Mouse (Mus musculus) MEL (cell line): ENCODE measurements around the gene A730049H05Rik.

Experiments used
- CTCF ChIP-seq, 3 experiments: IDR thresholded peaks in 2 of 3; conservative IDR thresholded peaks in 1 of 3; 2 replicates each; pipeline ENCODE4 v1.5.1; 2011 to 2012; ENCODE audit warnings: low read length in 3 of 3, low read depth in 2 of 3, mild to moderate bottlenecking in 2 of 3, improper control_type of control experiment in 1 of 3, inconsistent platforms in 1 of 3, mixed read lengths in 1 of 3, moderate library complexity in 1 of 3; ENCODE audit not compliant: control insufficient read depth in 1 of 3, insufficient read depth in 1 of 3, poor library complexity in 1 of 3, severe bottlenecking in 1 of 3
- MAZ ChIP-seq: IDR thresholded peaks from 2 replicates; pipeline ENCODE4 v1.6.1; 2012; ENCODE audit warnings: low read depth, mild to moderate bottlenecking, inconsistent platforms, low read length, improper control_type of control experiment
- POLR2A ChIP-seq, 2 experiments: IDR thresholded peaks; 2 replicates each; pipeline ENCODE4 v1.6.1; 2011 to 2012; ENCODE audit warnings: low read length in 2 of 2, mild to moderate bottlenecking in 2 of 2, control low read depth in 1 of 2, improper control_type of control experiment in 1 of 2, low read depth in 1 of 2, moderate library complexity in 1 of 2; ENCODE audit not compliant: control insufficient read depth in 1 of 2, insufficient read depth in 1 of 2, poor library complexity in 1 of 2
- TAL1 ChIP-seq: IDR thresholded peaks from 2 replicates; pipeline ENCODE4 v1.6.1; 2012; ENCODE audit warnings: mild to moderate bottlenecking, inconsistent platforms, low read length, moderate library complexity, mixed read lengths
- USF2 ChIP-seq, 2 experiments: IDR thresholded peaks; 2 replicates each; pipeline ENCODE4 v1.6.1; 2011 to 2012; ENCODE audit warnings: improper control_type of control experiment in 2 of 2, low read length in 2 of 2, borderline replicate concordance in 1 of 2, inconsistent platforms in 1 of 2, low read depth in 1 of 2, mild to moderate bottlenecking in 1 of 2; ENCODE audit not compliant: insufficient read depth in 1 of 2

DNA sequence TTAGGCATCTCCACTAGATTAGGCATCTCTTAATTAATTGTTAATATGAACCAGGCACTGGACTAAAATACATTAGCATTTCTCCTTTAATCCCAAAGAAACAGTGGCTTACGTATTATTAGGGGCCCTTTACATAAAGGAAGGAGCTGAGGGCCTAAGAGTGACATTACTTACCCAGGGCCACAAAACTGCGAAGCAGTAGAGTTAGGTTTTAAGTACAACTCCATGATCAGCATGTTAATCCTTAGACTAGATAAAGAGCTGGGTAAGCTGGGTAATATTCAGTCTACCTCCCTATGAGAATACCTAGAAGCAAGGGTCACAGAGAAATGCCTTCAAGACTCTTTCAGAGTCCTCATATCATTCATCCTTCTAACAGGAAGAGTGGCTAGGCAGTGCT lies 12.9 kb downstream of the A730049H05Rik start:
- no peak for TF ChIP-seq CTCF (IDR thresholded peaks at IDR 0.05 in 2 of 3, conservative IDR thresholded peaks at IDR 0.05 in 1 of 3; ENCODE audit: control insufficient read depth in 1 of 3, insufficient read depth in 1 of 3, low read depth in 2 of 3, low read length in 3 of 3, poor library complexity in 1 of 3, severe bottlenecking in 1 of 3)
- no peak for TF ChIP-seq POLR2A (IDR thresholded peaks at IDR 0.05; ENCODE audit: control insufficient read depth in 1 of 2, insufficient read depth in 1 of 2, low read depth in 1 of 2, low read length in 2 of 2, poor library complexity in 1 of 2)
- TF ChIP-seq USF2 (IDR thresholded peaks at IDR 0.05; ENCODE audit: borderline replicate concordance in 1 of 2, insufficient read depth in 1 of 2, low read depth in 1 of 2, low read length in 2 of 2) = no peak
- TF ChIP-seq MAZ = no peak
- TF ChIP-seq TAL1 = no peak
